Mouse (Mus musculus): ENCODE measurements around the gene E130308A19Rik.

The E130308A19Rik gene

GRCm38 (mm10) chr4:59684306-59684705 lies 58.3 kb downstream of the E130308A19Rik start:
- DNase-seq: no peak

GRCm38 (mm10) chr4:59686716-59687115 lies 60.7 kb downstream of the E130308A19Rik start:
- DNase-seq: no peak

GRCm38 (mm10) chr4:59689055-59689454 lies 63.0 kb downstream of the E130308A19Rik start:
- no peak for DNase-seq

GRCm38 (mm10) chr4:59690145-59690544 lies 64.1 kb downstream of the E130308A19Rik start:
- DNase-seq: no peak

GRCm38 (mm10) chr4:59696846-59697245 lies 70.8 kb downstream of the E130308A19Rik start:
- DNase-seq: no peak

GRCm38 (mm10) chr4:59697869-59698268 lies 71.9 kb downstream of the E130308A19Rik start:
- DNase-seq: no peak

- DNase-seq: no peak
Measured at GRCm38 (mm10) chr4:59699014-59699792, 73.2 kb downstream of the E130308A19Rik start.

- no peak for DNase-seq
Measured at GRCm38 (mm10) chr4:59709321-59709720, 83.3 kb downstream of the E130308A19Rik start.

GRCm38 (mm10) chr4:59710736-59711389 lies 84.9 kb downstream of the E130308A19Rik start:
- DNase-seq: no peak

- no peak for DNase-seq
Measured at GRCm38 (mm10) chr4:59712451-59712850, 86.4 kb downstream of the E130308A19Rik start.

GRCm38 (mm10) chr4:59712955-59713354 lies 86.9 kb downstream of the E130308A19Rik start:
- DNase-seq: no peak

- no peak for DNase-seq
Measured at GRCm38 (mm10) chr4:59714472-59714871, 88.5 kb downstream of the E130308A19Rik start.

- DNase-seq: no peak
Measured at GRCm38 (mm10) chr4:59714926-59715325, 88.9 kb downstream of the E130308A19Rik start.

GRCm38 (mm10) chr4:59715531-59715930 lies 89.5 kb downstream of the E130308A19Rik start:
- no peak for DNase-seq

GRCm38 (mm10) chr4:59717349-59717748 lies 91.3 kb downstream of the E130308A19Rik start:
- DNase-seq: no peak

- DNase-seq: no peak
Measured at GRCm38 (mm10) chr4:59718542-59718941, 92.5 kb downstream of the E130308A19Rik start.

GRCm38 (mm10) chr4:59719481-59720355 lies 93.7 kb downstream of the E130308A19Rik start:
- DNase-seq: no peak

GRCm38 (mm10) chr4:59721811-59722210 lies 95.8 kb downstream of the E130308A19Rik start:
- no peak for DNase-seq

- no peak for DNase-seq
Measured at GRCm38 (mm10) chr4:59725579-59725978, 99.6 kb downstream of the E130308A19Rik start.

GRCm38 (mm10) chr4:59726501-59726900 lies 100.5 kb downstream of the E130308A19Rik start:
- DNase-seq: no peak

GRCm38 (mm10) chr4:59727187-59727877 lies 101.3 kb downstream of the E130308A19Rik start:
- no peak for DNase-seq

- DNase-seq: no peak
Measured at GRCm38 (mm10) chr4:59727878-59728261, 101.9 kb downstream of the E130308A19Rik start.

GRCm38 (mm10) chr4:59728839-59729238 lies 102.8 kb downstream of the E130308A19Rik start:
- no peak for DNase-seq

Measured in right cerebral cortex, adult 18-20 months (tissue).